Mouse (Mus musculus) midbrain, embryonic 16.5 days (tissue): ENCODE results near the gene Lacc1. TPM values are rescaled to one million over a fixed set of nuclear protein-coding genes. Genes with fewer than 3 reads are reported as not detected.
A peak's percentile ranks its signal among the peaks of the same experiment; 100 is the strongest.
"Not testable (repeated sequence)": the region's sequence is repeated elsewhere in the genome, so short reads cannot be mapped to it uniquely, and the experiment has no call there.

Experiments used
- ATAC-seq: fragments of 200-750 bp; cut with Nextera tagmentation; 2 replicates; pipeline ENCODE4 v1.8.0; 2017; ENCODE audit warnings: moderate TSS enrichment
- H3K27ac ChIP-seq: fragments of 300-500 bp; sonication (generic); 2 replicates; pipeline ENCODE4 v1.5.1; 2014; ENCODE audit warnings: mild to moderate bottlenecking, low read length, mixed read lengths
- H3K27me3 ChIP-seq: fragments of 300-500 bp; sonication (generic); 2 replicates; pipeline ENCODE4 v1.6.1; 2014; ENCODE audit warnings: low read depth, low read length, mixed read lengths; ENCODE audit not compliant: control insufficient read depth, insufficient read depth
- H3K36me3 ChIP-seq: fragments of 300-500 bp; sonication (generic); 2 replicates; pipeline ENCODE4 v1.6.1; 2014; ENCODE audit warnings: mild to moderate bottlenecking, low read length, moderate library complexity, mixed read lengths; ENCODE audit not compliant: control insufficient read depth, insufficient read depth
- H3K4me1 ChIP-seq: fragments of 300-500 bp; sonication (generic); 2 replicates; pipeline ENCODE4 v1.6.1; 2014; ENCODE audit warnings: mild to moderate bottlenecking, low read length, mixed read lengths; ENCODE audit not compliant: control insufficient read depth, insufficient read depth
- H3K4me2 ChIP-seq: fragments of 300-500 bp; sonication (generic); 2 replicates; pipeline ENCODE4 v1.6.1; 2014; ENCODE audit warnings: mild to moderate bottlenecking, low read length, mixed read lengths
- H3K4me3 ChIP-seq: fragments of 300-500 bp; sonication (generic); 2 replicates; pipeline ENCODE4 v1.5.1; 2014; ENCODE audit warnings: low read depth, mild to moderate bottlenecking, low read length, moderate library complexity, mixed read lengths
- H3K9ac ChIP-seq: fragments of 300-500 bp; sonication (generic); 2 replicates; pipeline ENCODE4 v1.6.1; 2014; ENCODE audit warnings: low read depth, low read length, mixed read lengths
- H3K9me3 ChIP-seq: fragments of 300-500 bp; sonication (generic); replicated peaks from 2 replicates; pipeline ENCODE4 v1.6.1; 2014; ENCODE audit warnings: mild to moderate bottlenecking, low read length, mixed read lengths; ENCODE audit not compliant: control insufficient read depth, poor library complexity, severe bottlenecking
- WGBS: fragments of 180-500 bp; shearing (Covaris S2); extraction: QIAGEN DNeasy Blood & Tissue Kit; methylation state at CpG from one replicate; pipeline ENCODE4 v1.1.7; 2014; 5-methylcytosine and 5-hydroxymethylcytosine counted together
- polyA plus RNA-seq: library from polyadenylated mRNA; unstranded; fragments of >200 nt; fragmentation: Nextera tagmentation; extraction: Ambion mirVana; gene quantifications from 2 replicates; pipeline ENCODE4 v1.2.1, GENCODE M21; 2015

The Lacc1 gene
- polyA plus RNA-seq, 1 experiment from 2014 or later, result 1.5 TPM

- no peaks in the 10 kb centered on the region for H3K27me3 ChIP-seq
- no peak overlapping the region for H3K27ac ChIP-seq
- no peaks in the 10 kb centered on the region for H3K36me3 ChIP-seq
- WGBS, result 96% methylated on average over 3 of the region's 3 CpGs
- no peak overlapping the region for H3K4me2 ChIP-seq
- no peak overlapping the region for H3K9ac ChIP-seq
- ATAC-seq, result no peak
- H3K4me1 ChIP-seq, result 0 out of 2 replicates have a peak, but pooled peaks cover 4% of the 10 kb centered on the region
- H3K4me3 ChIP-seq, result no peak overlapping the region
- H3K9me3 ChIP-seq, result no peaks in the 10 kb centered on the region
Observed at GRCm38 (mm10) chr14:77033391-77033790, 3.3 kb downstream of the Lacc1 start.

GRCm38 (mm10) chr14:77032433-77032832, 4.3 kb downstream of the Lacc1 start:
- Histone ChIP-seq H3K9ac (no peak overlapping the region), H3K9me3 (no peaks in the 10 kb centered on the region), H3K4me3 (no peak overlapping the region), H3K4me1 (0 out of 2 replicates have a peak, but pooled peaks cover 4% of the 10 kb centered on the region), H3K27me3 (no peaks in the 10 kb centered on the region), H3K27ac (no peak overlapping the region), H3K36me3 (no peaks in the 10 kb centered on the region), H3K4me2 (no peak overlapping the region)
- 66% methylated on average over 5 of the region's 5 CpGs for WGBS
- no peak for ATAC-seq

GRCm38 (mm10) chr14:77030808-77031207, 5.9 kb downstream of the Lacc1 start:
- no peak for ATAC-seq
- WGBS, result 89% methylated on average over 5 of the region's 5 CpGs
- H3K27me3 ChIP-seq, result no peaks in the 10 kb centered on the region

GRCm38 (mm10) chr14:77029319-77030054, 7.2 kb downstream of the Lacc1 start:
- no peak overlapping the region for H3K4me3 ChIP-seq
- H3K36me3 ChIP-seq, result no peaks in the 10 kb centered on the region
- ATAC-seq, result no peak
- 62% methylated on average over 5 of the region's 5 CpGs for WGBS
- H3K4me1 ChIP-seq, result no peaks in the 10 kb centered on the region
- H3K27me3 ChIP-seq, result no peaks in the 10 kb centered on the region
- H3K4me2 ChIP-seq, result no peak overlapping the region
- H3K27ac ChIP-seq, result no peak overlapping the region
- H3K9me3 ChIP-seq, result no peaks in the 10 kb centered on the region
- no peak overlapping the region for H3K9ac ChIP-seq

More at GRCm38 (mm10) chr14:77030808-77031207, 5.9 kb downstream of the Lacc1 start:
- H3K9me3 ChIP-seq, result no peaks in the 10 kb centered on the region
- H3K27ac ChIP-seq, result no peak overlapping the region
- H3K4me3 ChIP-seq, result no peak overlapping the region
- H3K36me3 ChIP-seq, result no peaks in the 10 kb centered on the region
- H3K4me1 ChIP-seq, result no peaks in the 10 kb centered on the region
- no peak overlapping the region for H3K4me2 ChIP-seq
- H3K9ac ChIP-seq, result no peak overlapping the region

GRCm38 (mm10) chr14:77024499-77024898, 12.2 kb downstream of the Lacc1 start:
- WGBS, result 92% methylated on average over 3 of the region's 3 CpGs
- no peaks in the 10 kb centered on the region for H3K9me3 ChIP-seq
- no peaks in the 10 kb centered on the region for H3K4me1 ChIP-seq
- H3K4me2 ChIP-seq, result no peak overlapping the region
- no peak overlapping the region for H3K27ac ChIP-seq
- H3K9ac ChIP-seq, result no peak overlapping the region
- no peak for ATAC-seq
- no peaks in the 10 kb centered on the region for H3K27me3 ChIP-seq
- H3K4me3 ChIP-seq, result no peak overlapping the region
- no peaks in the 10 kb centered on the region for H3K36me3 ChIP-seq

- H3K36me3 ChIP-seq, result no peaks in the 10 kb centered on the region
- WGBS, result 87% methylated on average over 6 of the region's 6 CpGs
- no peaks in the 10 kb centered on the region for H3K9me3 ChIP-seq
- no peak overlapping the region for H3K27ac ChIP-seq
- H3K4me2 ChIP-seq, result no peak overlapping the region
- H3K4me3 ChIP-seq, result no peak overlapping the region
- H3K9ac ChIP-seq, result no peak overlapping the region
- H3K4me1 ChIP-seq, result no peaks in the 10 kb centered on the region
- no peak for ATAC-seq
- H3K27me3 ChIP-seq, result no peaks in the 10 kb centered on the region
Observed at GRCm38 (mm10) chr14:77017211-77017610, 19.5 kb downstream of the Lacc1 start.

- H3K9ac ChIP-seq, H3K27ac ChIP-seq, H3K4me2 ChIP-seq, H3K4me1 ChIP-seq, H3K9me3 ChIP-seq, H3K27me3 ChIP-seq, H3K4me3 ChIP-seq, ATAC-seq, H3K36me3 ChIP-seq: not testable (repeated sequence)
- 67% methylated on average over 12 of the region's 12 CpGs for WGBS
Observed at GRCm38 (mm10) chr14:77016783-77017182, 19.9 kb downstream of the Lacc1 start.

- 5% methylated on average over 3 of the region's 3 CpGs for WGBS
- Histone ChIP-seq H3K27ac (peak overlapping the region; percentile 18; the same call in 1 of the 2 replicates), H3K9me3 (no peaks in the 10 kb centered on the region), H3K9ac (peak overlapping the region; percentile 31; the same call in 1 of the 2 replicates), H3K4me2 (no peak overlapping the region), H3K27me3 (no peaks in the 10 kb centered on the region), H3K4me3 (no peak overlapping the region), H3K36me3 (no peaks in the 10 kb centered on the region), H3K4me1 (no peaks in the 10 kb centered on the region)
- peak; percentile 73 for ATAC-seq
Observed at GRCm38 (mm10) chr14:77011804-77012203, 24.9 kb downstream of the Lacc1 start.

GRCm38 (mm10) chr14:77008238-77008637, 28.5 kb downstream of the Lacc1 start:
- no peak overlapping the region for H3K27ac ChIP-seq
- H3K4me1 ChIP-seq, result no peaks in the 10 kb centered on the region
- H3K4me3 ChIP-seq, result no peak overlapping the region
- no peak overlapping the region for H3K4me2 ChIP-seq
- H3K9ac ChIP-seq, result no peak overlapping the region
- WGBS, result 12% methylated on average over 3 of the region's 3 CpGs
- no peaks in the 10 kb centered on the region for H3K36me3 ChIP-seq
- no peaks in the 10 kb centered on the region for H3K9me3 ChIP-seq
- H3K27me3 ChIP-seq, result no peaks in the 10 kb centered on the region
- ATAC-seq, result peak; percentile 54
